Mouse (Mus musculus) spleen, adult 2 months (tissue): ENCODE results near the gene Lmod2.

ENCODE experiments used
- CTCF ChIP-seq: fragments of 200-500 bp; IDR thresholded peaks from 2 replicates; pipeline ENCODE4 v1.5.1; 2011; ENCODE audit warnings: mild to moderate bottlenecking, inconsistent platforms; ENCODE audit not compliant: insufficient read depth, insufficient read length, insufficient replicate concordance; ENCODE audit errors: extremely low read depth
- POLR2A ChIP-seq: fragments of 200-500 bp; IDR thresholded peaks from 2 replicates; pipeline ENCODE4 v1.6.1; 2011; ENCODE audit warnings: low read depth, low read length, inconsistent platforms

DNA sequence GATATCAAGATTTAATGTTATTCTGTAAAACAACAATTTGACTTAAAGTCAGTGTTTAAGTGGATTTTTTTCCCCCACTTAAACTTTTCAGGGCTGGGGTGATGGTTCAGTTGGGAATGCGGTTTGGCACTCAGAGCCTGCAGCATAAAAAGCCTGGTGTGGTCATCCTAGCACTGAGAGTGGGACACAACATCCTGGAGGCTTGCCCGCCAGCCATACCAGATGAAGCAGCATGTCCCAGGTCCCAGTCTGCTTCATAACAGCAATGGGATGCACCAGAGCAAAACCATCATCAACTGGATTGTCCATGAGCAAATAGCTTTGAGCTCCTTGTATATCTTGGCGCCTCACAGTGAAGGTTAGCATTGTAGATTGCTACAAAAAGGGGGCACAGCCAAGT, 11.1 kb downstream of the Lmod2 start:
- TF ChIP-seq CTCF = no peak
- TF ChIP-seq POLR2A = no peak
